Mouse (Mus musculus) embryonic fibroblast, embryonic 13.5 days (primary cell): Measurements from ENCODE around the gene Cd302. TPM values are rescaled to one million over a fixed set of nuclear protein-coding genes. Genes with fewer than 3 reads are reported as not detected.

Experiments
- H3K27ac ChIP-seq: 2 replicates; pipeline ENCODE4 v1.5.1; 2012; ENCODE audit warnings: low read length, control low read depth, inconsistent platforms; ENCODE audit not compliant: insufficient read depth
- H3K4me1 ChIP-seq: 2 replicates; pipeline ENCODE4 v1.6.1; 2011; ENCODE audit warnings: low read length; ENCODE audit not compliant: control insufficient read depth, insufficient read depth
- H3K4me3 ChIP-seq: 2 replicates; pipeline ENCODE4 v1.5.1; 2011; ENCODE audit warnings: mild to moderate bottlenecking, control low read depth, low read length; ENCODE audit not compliant: insufficient read depth
- CTCF ChIP-seq: IDR thresholded peaks from 2 replicates; pipeline ENCODE4 v1.5.1; 2011; ENCODE audit warnings: mild to moderate bottlenecking, control low read depth, low read length, moderate library complexity, borderline replicate concordance; ENCODE audit not compliant: insufficient read depth
- POLR2A ChIP-seq: IDR thresholded peaks from 2 replicates; pipeline ENCODE4 v1.6.1; 2011; ENCODE audit warnings: low read depth, mild to moderate bottlenecking, control low read depth, low read length, moderate library complexity
- polyA plus RNA-seq: library from polyadenylated mRNA; stranded (reverse); fragments of >200 nt; gene quantifications from 2 replicates; pipeline ENCODE4 v1.2.4, GENCODE M21; 2011; ENCODE audit warnings: low read depth; ENCODE audit not compliant: missing spikeins, insufficient read length

Gene Cd302
- polyA plus RNA-seq: 40.8 and 51.0 TPM in 2 replicates

DNA sequence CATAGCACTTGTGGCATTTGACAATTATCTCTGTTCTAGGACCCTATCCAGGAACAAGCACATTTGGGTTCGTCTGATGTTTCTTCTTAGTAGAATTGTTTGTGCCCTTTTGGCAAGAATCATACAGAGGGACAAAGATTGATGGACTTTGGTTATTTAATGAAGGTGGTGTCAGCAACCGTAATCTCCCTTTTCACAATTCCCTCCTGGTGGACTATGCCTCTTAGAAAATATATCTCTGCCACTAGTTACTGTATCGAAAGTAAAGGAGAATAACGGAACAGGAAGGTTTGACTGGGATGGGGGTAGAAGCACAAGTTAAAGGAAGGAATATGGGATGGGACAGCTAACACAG lies at the start of gene Cd302:
Gene Cd302 (minus strand): TSS at position 22 of the 355 bp plus-strand sequence.
- TF ChIP-seq CTCF: no peak
- no peak for TF ChIP-seq POLR2A
- H3K27ac ChIP-seq: no peak within 1 kb of the TSS
- H3K4me3 ChIP-seq: peak within 1 kb of the TSS; percentile 42
- no peaks in the 10 kb centered on the region for H3K4me1 ChIP-seq

DNA sequence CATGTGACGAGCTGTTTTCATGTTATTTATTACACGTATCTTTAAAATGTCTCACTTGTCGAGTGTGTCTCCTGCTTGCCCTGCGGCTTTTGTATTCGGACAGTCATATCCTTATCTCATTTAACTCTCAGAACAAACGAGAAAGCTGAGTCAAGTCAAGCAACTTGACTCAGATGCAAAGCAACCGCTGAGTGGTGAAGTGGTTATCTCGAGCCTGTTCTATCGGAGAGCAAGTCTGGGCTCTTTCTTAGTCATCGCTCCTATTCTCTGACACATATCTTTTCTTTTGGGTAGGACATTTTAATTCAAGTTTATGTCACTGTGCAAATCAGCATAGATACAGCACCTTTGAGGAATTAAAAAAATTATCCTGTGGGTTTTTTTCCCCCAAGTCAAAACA lies 44.4 kb upstream of the Cd302 start:
- Histone ChIP-seq H3K27ac (no peak overlapping the region), H3K4me1 (no peaks in the 10 kb centered on the region), H3K4me3 (no peak overlapping the region)
- TF ChIP-seq CTCF (no peak), POLR2A (no peak)

DNA sequence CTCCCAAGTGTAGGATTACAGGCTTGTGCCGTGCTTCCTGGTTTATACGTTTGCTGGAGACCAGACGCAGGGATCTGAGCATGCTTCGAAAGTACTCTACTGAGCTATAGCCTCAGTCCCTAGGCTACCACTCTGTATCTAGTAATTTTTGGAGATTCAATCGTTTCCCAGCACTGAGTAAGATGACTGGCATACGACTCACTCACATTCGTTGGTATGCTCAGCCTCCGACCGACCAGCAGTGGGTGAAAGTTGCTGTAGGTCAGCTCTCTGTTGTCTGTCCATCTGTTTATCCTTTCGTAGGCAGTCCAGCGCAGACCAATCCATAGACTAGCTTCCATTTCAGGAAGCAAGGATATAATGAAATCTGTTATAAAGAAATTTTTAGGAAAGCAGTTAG lies 43.3 kb upstream of the Cd302 start:
- Histone ChIP-seq H3K27ac (no peak overlapping the region), H3K4me1 (no peaks in the 10 kb centered on the region), H3K4me3 (no peak overlapping the region)
- TF ChIP-seq CTCF (no peak), POLR2A (no peak)

DNA sequence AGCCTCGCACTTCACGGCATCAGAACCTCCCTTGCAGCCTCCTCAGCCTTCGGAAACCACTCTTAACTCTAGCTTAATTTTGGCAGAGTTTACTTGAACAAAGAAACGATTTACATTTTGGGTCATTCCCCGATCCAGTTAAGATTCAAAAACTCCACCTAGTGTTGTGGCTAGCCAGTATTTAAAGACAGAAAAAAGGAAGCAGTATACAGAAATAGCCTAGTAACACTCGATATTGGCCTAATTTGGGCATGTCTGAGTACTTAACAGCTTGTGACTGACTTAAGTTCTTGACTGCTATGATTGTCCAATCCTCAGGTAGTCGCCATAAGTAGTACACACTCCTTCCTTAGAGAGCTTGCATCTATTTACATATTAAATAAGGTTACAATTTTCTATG lies 42.7 kb upstream of the Cd302 start:
- TF ChIP-seq CTCF (no peak), POLR2A (no peak)
- Histone ChIP-seq H3K4me3 (no peak overlapping the region), H3K4me1 (no peaks in the 10 kb centered on the region), H3K27ac (no peak overlapping the region)

DNA sequence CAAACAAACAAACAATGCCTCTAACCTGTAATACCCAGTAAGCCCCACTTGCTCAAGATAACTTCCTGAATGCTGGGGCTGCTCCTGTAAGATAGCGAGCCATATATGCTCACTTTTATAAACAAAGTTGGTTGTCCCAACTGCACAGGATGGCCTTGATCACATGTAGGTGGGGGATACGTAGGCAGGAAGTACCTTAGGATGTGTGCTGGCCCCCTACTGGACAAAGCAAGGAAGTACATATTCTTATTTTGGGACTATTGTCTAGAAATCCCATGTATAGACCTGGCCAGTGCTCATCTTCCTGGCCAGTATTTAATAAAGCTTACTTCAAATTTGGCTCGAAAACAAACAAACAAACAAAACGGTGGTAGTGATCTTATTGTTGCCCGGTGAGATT lies 39.1 kb upstream of the Cd302 start:
- Histone ChIP-seq H3K27ac (no peak overlapping the region), H3K4me1 (no peaks in the 10 kb centered on the region), H3K4me3 (no peak overlapping the region)
- no peak for TF ChIP-seq POLR2A
- TF ChIP-seq CTCF: no peak

DNA sequence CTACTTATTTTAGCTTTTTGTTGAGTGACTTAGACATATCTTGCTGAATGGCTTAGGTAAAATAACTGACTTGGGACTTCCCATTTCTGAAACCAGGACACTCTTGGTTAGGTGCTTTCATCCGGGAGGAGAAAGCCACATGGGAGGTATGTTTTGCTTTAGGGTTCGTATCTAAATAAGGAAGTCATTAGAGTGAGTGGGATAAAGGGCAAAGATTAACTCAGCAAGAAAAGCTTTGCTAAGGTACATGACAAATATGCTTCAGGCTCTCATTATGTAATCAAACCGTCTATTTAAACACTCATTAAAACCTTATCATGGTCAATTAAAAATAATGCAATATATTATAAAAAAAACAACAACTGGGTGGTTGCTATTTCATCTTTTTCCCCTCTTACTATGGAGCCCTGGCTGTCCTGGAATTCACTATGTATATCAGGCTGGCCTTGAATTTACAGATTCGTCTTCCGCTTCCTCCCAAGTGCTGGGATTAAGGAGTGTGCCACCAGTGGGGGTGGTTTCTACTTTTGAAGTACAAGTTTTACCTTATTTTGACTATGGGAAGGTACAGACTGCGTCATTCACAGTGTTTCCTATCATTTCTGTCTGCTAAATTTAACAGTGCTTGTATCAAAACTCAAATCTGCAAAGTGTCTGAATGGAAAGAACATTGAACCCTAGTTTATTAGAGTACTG lies 37.9 kb upstream of the Cd302 start:
- TF ChIP-seq POLR2A: no peak
- no peak for TF ChIP-seq CTCF
- Histone ChIP-seq H3K4me3 (no peak overlapping the region), H3K4me1 (no peaks in the 10 kb centered on the region), H3K27ac (no peak overlapping the region)

DNA sequence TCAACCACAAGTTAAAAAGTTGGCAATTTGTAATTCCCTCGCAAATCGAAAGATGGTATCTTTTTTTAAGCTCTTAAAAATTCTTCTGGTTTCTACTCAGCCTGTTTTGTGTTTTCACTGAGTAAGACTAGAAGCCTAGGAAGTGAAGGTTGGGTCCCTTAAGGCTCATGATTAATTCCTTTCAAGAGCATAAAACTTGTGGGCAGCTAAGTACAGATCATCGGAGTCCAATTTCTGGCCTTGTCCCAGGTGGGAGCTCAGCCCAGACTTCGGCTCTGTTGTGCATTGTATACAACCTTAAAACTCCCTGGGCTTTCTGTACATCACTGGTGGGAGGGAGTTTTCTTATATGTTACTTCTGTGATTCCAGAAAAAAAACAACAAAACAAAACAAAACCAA lies 19.5 kb upstream of the Cd302 start:
- Histone ChIP-seq H3K4me3 (no peak overlapping the region), H3K27ac (no peak overlapping the region), H3K4me1 (no peaks in the 10 kb centered on the region)
- no peak for TF ChIP-seq POLR2A
- TF ChIP-seq CTCF: no peak

DNA sequence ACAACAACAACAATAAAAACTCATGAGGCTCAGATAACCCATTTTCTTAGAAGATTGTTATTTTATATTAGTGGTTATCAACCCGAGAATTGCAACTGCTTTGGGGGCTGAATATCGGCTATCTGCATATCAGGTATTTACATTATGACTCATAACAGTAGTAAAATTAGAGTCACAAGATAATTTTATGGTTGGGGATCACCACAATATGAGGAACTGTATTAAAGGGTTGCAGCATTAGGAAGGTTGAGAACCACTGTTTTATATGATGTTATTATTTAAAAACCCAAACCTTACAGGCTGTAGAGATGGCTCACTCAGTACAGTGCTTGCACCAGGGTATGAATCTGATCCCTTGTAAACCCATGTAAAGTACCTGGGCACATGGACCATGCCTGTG lies 15.0 kb upstream of the Cd302 start:
- Histone ChIP-seq H3K4me3 (no peak overlapping the region), H3K4me1 (no peaks in the 10 kb centered on the region), H3K27ac (no peak overlapping the region)
- TF ChIP-seq POLR2A (no peak), CTCF (no peak)

DNA sequence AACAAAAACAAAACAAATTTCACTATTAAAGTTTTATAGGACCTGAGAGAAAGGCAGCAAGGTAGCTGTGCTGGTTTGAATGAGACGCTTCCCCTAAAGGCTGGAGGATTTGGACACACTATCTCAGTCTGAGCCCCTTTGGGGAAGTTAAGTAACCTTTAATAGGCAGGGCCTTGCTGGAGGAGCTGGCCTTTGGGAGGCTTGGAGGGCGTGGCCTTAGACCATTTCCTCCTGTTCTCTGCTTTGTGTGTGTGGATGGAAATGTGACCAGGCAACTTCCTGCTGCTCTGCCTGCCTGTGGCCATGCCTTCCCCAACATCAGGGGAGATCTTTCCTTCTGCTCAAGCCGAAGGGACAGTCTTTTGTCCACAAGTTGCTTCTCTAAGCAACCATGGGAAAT lies 14.0 kb upstream of the Cd302 start:
- no peak for TF ChIP-seq POLR2A
- TF ChIP-seq CTCF: no peak

DNA sequence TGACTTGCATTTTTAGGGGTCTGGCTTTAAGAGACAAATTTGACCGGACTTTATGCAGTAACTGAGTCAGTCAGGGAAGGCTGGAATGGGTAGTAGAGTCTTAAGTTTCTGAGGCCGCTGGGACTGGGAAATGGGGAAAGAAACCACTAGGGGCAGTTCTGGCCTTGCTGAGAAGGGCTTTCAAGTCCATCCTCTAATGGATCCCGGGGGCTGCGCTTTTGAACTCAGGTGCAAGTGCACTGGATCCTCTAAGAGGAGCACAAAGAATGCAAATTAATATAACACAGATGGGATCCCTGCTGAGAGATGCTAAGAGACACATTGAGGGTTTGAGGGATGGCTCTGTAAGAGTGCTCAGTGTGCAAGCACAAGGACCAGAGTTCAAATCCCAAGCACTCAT lies 7.1 kb upstream of the Cd302 start:
- Histone ChIP-seq H3K4me1 (no peaks in the 10 kb centered on the region), H3K4me3 (no peak overlapping the region), H3K27ac (no peak overlapping the region)
- no peak for TF ChIP-seq CTCF
- no peak for TF ChIP-seq POLR2A

More for the DNA sequence above, 14.0 kb upstream of the Cd302 start:
- Histone ChIP-seq H3K4me3 (no peak overlapping the region), H3K4me1 (no peaks in the 10 kb centered on the region), H3K27ac (no peak overlapping the region)
